Mouse (Mus musculus) neural tube, embryonic 14.5 days (tissue): Measurements from ENCODE around the gene Abhd11. TPM values are rescaled to one million over a fixed set of nuclear protein-coding genes. Genes with fewer than 3 reads are reported as not detected.
"Not testable (repeated sequence)": the region's sequence is repeated elsewhere in the genome, so short reads cannot be mapped to it uniquely, and the experiment has no call there.

Experiments
- ATAC-seq: fragments of 200-750 bp; cut with Nextera tagmentation; 2 replicates; pipeline ENCODE4 v1.8.0; 2017; ENCODE audit warnings: low read depth, mild to moderate bottlenecking, moderate TSS enrichment, moderate library complexity
- H3K27ac ChIP-seq: fragments of 300-500 bp; sonication (generic); 2 replicates; pipeline ENCODE4 v1.5.1; 2014; ENCODE audit warnings: low read depth, mild to moderate bottlenecking, control low read depth, low read length, moderate library complexity, mixed read lengths
- H3K27me3 ChIP-seq: fragments of 300-500 bp; sonication (generic); 2 replicates; pipeline ENCODE4 v1.6.1; 2014; ENCODE audit warnings: low read length; ENCODE audit not compliant: control insufficient read depth, insufficient read depth
- H3K36me3 ChIP-seq: fragments of 300-500 bp; sonication (generic); 2 replicates; pipeline ENCODE4 v1.6.1; 2014; ENCODE audit warnings: low read length, mixed read lengths; ENCODE audit not compliant: control insufficient read depth, insufficient read depth
- H3K4me1 ChIP-seq: fragments of 300-500 bp; sonication (generic); 2 replicates; pipeline ENCODE4 v1.6.1; 2014; ENCODE audit warnings: low read length; ENCODE audit not compliant: control insufficient read depth, insufficient read depth
- H3K4me2 ChIP-seq: fragments of 300-500 bp; sonication (generic); 2 replicates; pipeline ENCODE4 v1.6.1; 2014; ENCODE audit warnings: mild to moderate bottlenecking, low read depth, low read length, control low read depth
- H3K4me3 ChIP-seq: fragments of 300-500 bp; sonication (generic); 2 replicates; pipeline ENCODE4 v1.5.1; 2014; ENCODE audit warnings: low read depth, low read length, control low read depth, mixed read lengths
- H3K9ac ChIP-seq: fragments of 300-500 bp; sonication (generic); replicated peaks from 2 replicates; pipeline ENCODE4 v1.6.1; 2014; ENCODE audit warnings: low read depth, mild to moderate bottlenecking, control low read depth, low read length, mixed read lengths
- H3K9me3 ChIP-seq: fragments of 300-500 bp; sonication (generic); 2 replicates; pipeline ENCODE4 v1.6.1; 2016; ENCODE audit warnings: low read length; ENCODE audit not compliant: control insufficient read depth
- WGBS: fragments of 180-500 bp; shearing (Covaris S2); extraction: QIAGEN DNeasy Blood & Tissue Kit; methylation state at CpG from one replicate; pipeline ENCODE4 v1.1.7; 2014; 5-methylcytosine and 5-hydroxymethylcytosine counted together
- polyA plus RNA-seq: library from polyadenylated mRNA; unstranded; fragments of >200 nt; fragmentation: Nextera tagmentation; extraction: Ambion mirVana; gene quantifications from 2 replicates; pipeline ENCODE4 v1.2.1, GENCODE M21; 2014

Abhd11 gene
- polyA plus RNA-seq, 1 experiment from 2014 or later: 79.6 TPM

- no peaks in the 10 kb centered on the region for H3K9me3 ChIP-seq
- no peak overlapping the region for H3K9ac ChIP-seq
- no peaks in the 10 kb centered on the region for H3K4me1 ChIP-seq
- H3K4me2 ChIP-seq: no peak overlapping the region
- no peak overlapping the region for H3K27ac ChIP-seq
- no peak overlapping the region for H3K4me3 ChIP-seq
- no peaks in the 10 kb centered on the region for H3K27me3 ChIP-seq
- 88% methylated on average over 3 of the region's 3 CpGs for WGBS
- H3K36me3 ChIP-seq: no peaks in the 10 kb centered on the region; the same call in 1 of the 2 replicates
- no peak for ATAC-seq
These were observed 35.6 kb downstream of the Abhd11 start for GRCm38 (mm10) chr5:135044575-135044974.

GRCm38 (mm10) chr5:135048539-135048938, 39.6 kb downstream of the Abhd11 start:
- Histone ChIP-seq H3K4me1 (no peaks in the 10 kb centered on the region), H3K9ac (no peak overlapping the region), H3K4me2 (no peak overlapping the region), H3K4me3 (no peak overlapping the region), H3K27ac (no peak overlapping the region), H3K27me3 (no peaks in the 10 kb centered on the region), H3K9me3 (no peaks in the 10 kb centered on the region), H3K36me3 (peaks cover 19% of the 10 kb centered on the region; the same call in 1 of the 2 replicates)
- ATAC-seq: no peak
- 96% methylated on average over 5 of the region's 5 CpGs for WGBS

- H3K4me3 ChIP-seq: not testable (repeated sequence)
- H3K36me3 ChIP-seq: peaks cover 20% of the 10 kb centered on the region; the same call in 1 of the 2 replicates
- 93% methylated on average over 6 of the region's 6 CpGs for WGBS
These were observed 40.3 kb downstream of the Abhd11 start for GRCm38 (mm10) chr5:135049268-135049667.

DNA sequence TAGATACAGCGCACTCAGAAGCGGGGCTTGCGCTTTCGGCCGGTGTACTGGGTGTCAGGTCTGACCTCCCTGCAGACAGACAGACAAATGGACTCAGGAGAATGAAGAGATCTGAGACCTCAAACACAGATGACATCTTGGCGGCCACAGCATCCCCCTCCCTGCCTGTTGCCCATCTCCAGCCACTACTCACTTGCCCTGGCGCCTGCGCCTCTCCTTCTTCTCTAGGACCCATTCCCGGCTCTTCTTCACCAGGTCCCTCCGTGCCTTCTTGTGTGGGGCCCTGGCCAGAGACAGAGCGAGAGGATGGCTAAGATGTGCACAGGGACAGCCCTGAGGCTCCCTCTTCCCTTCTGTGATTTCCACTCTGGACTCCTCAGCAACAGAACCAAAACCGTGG, 44.4 kb downstream of the Abhd11 start:
- Histone ChIP-seq H3K4me1 (no peaks in the 10 kb centered on the region), H3K36me3 (peaks cover 27% of the 10 kb centered on the region), H3K9me3 (no peaks in the 10 kb centered on the region), H3K9ac (no peak overlapping the region), H3K4me2 (no peak overlapping the region), H3K27ac (no peak overlapping the region), H3K4me3 (no peak overlapping the region), H3K27me3 (no peaks in the 10 kb centered on the region)
- no peak for ATAC-seq
- 92% methylated on average over 12 of the region's 12 CpGs for WGBS

More at GRCm38 (mm10) chr5:135049268-135049667, 40.3 kb downstream of the Abhd11 start:
- H3K9me3 ChIP-seq, H3K4me2 ChIP-seq, H3K9ac ChIP-seq, H3K27ac ChIP-seq, ATAC-seq, H3K4me1 ChIP-seq, H3K27me3 ChIP-seq: not testable (repeated sequence)

Other genes starting within 250 kb of the Abhd11 start
- gene Tmem270, start 102.4 kb upstream of the Abhd11 start, polyA plus RNA-seq: not detected in 2 replicates
- gene Cldn13, start 93.6 kb upstream of the Abhd11 start, polyA plus RNA-seq: 0.32 TPM in 1 of 2 replicates, not detected in the other
- 3.7 and 7.4 TPM in 2 replicates for gene Mettl27, start 76.8 kb upstream of the Abhd11 start, polyA plus RNA-seq
- not detected in 2 replicates for gene Cldn4, start 62.2 kb upstream of the Abhd11 start, polyA plus RNA-seq
- gene Cldn3, start 22.9 kb upstream of the Abhd11 start, polyA plus RNA-seq: 0.48 and 0.57 TPM in 2 replicates
- 120 and 132 TPM in 2 replicates for gene Stx1a, start 14.3 kb downstream of the Abhd11 start, polyA plus RNA-seq
- gene Dnajc30, start 55.0 kb downstream of the Abhd11 start, polyA plus RNA-seq: 42.2 and 47.0 TPM in 2 replicates
- gene Bud23, start 55.8 kb downstream of the Abhd11 start, polyA plus RNA-seq: 60.3 and 72.5 TPM in 2 replicates
- 26.9 and 28.8 TPM in 2 replicates for gene Vps37d, start 69.1 kb downstream of the Abhd11 start, polyA plus RNA-seq
- 0.27 and 0.89 TPM in 2 replicates for gene Mlxipl, start 80.7 kb downstream of the Abhd11 start, polyA plus RNA-seq
- gene Tbl2, start 140.5 kb downstream of the Abhd11 start, polyA plus RNA-seq: 16.4 and 17.2 TPM in 2 replicates
- gene Bcl7b, start 159.1 kb downstream of the Abhd11 start, polyA plus RNA-seq: 40.0 and 41.6 TPM in 2 replicates
- 35.0 and 37.3 TPM in 2 replicates for gene Baz1b, start 178.1 kb downstream of the Abhd11 start, polyA plus RNA-seq
- gene Fzd9, start 242.1 kb downstream of the Abhd11 start, polyA plus RNA-seq: 10.0 and 12.0 TPM in 2 replicates